Mouse (Mus musculus) urinary bladder, postnatal 14 days (tissue): ENCODE measurements around the gene A930017K11Rik.

Experiments
- DNase-seq: peaks from one replicate; pipeline ENCODE4 v3.0.0; 2021; ENCODE audit warnings: low spot score

A930017K11Rik gene

DNA sequence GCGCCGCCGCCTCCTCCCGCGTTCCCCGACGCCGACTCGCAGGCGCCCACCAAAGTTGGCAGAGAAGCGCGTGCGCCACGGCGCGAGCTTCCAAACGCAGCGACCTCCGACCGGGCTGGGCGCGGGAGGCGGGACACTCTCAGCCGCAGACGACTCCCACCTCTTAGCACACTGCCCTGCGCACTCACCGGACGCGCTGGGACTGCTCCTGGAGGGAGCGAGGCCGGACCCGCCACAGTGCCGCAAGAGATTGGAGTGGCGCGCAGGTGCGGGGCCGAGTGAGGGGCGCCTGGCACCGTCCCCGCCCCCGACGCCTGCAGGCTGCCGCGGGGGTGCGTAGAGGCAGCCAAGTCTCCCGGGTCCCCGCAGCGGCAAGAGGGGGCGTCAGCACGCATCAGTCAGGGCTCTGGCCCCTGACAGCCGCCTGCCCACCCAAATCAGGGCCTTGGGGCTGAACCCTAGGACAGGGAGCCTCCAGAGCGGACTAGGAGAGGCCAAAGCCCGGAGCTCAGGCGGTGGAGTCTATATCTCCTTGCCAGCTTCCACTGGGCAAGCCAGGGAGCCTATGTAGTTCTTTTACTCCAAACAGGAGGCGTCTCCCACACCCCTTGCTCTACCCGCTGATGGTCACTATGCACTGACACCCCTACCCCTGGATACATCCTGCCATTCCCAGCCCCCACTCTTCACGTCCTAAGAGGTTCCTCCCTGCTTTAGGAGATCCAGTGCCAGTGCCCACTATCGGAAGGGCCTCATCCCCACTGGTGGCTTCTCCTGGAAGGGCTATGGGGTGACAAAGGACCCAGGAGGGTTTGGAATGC lies at the start of gene A930017K11Rik:
TSS of gene A930017K11Rik (minus strand) at position 763 of the 821 bp plus-strand sequence.
- DNase-seq: no peak

GRCm38 (mm10) chr17:25998425-25998824 lies 46.1 kb upstream of the A930017K11Rik start:
- DNase-seq: no peak

- DNase-seq: no peak
Observed at GRCm38 (mm10) chr17:25993489-25993888, 41.1 kb upstream of the A930017K11Rik start.

- no peak for DNase-seq
Observed at GRCm38 (mm10) chr17:25992274-25992673, 39.9 kb upstream of the A930017K11Rik start.

DNA sequence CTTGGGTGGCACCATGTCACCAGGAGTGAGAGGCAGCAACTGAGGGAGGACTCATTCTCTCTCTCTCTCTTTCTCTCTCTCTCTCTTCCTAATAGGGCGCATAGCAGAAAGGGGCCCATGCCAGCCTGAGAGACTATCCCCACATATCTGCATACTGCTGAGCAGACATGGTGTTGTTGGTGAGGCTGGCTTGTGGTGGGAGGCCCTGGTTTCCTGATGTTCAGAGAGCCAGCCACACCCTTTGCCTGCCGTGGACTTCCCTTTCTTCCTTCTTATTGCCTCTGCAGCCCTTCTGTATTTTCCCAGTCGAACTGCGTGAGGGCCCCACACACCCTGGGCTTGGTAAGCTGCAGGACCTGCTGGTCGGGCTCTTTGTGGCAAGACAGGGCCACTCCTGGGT lies 38.0 kb upstream of the A930017K11Rik start:
- DNase-seq: no peak

GRCm38 (mm10) chr17:25985306-25986294 lies 33.2 kb upstream of the A930017K11Rik start, which contains the start of gene Capn15:
Gene Capn15, minus strand, starts transcription at chr17:25985796.
- DNase-seq: peak; percentile 93

DNA sequence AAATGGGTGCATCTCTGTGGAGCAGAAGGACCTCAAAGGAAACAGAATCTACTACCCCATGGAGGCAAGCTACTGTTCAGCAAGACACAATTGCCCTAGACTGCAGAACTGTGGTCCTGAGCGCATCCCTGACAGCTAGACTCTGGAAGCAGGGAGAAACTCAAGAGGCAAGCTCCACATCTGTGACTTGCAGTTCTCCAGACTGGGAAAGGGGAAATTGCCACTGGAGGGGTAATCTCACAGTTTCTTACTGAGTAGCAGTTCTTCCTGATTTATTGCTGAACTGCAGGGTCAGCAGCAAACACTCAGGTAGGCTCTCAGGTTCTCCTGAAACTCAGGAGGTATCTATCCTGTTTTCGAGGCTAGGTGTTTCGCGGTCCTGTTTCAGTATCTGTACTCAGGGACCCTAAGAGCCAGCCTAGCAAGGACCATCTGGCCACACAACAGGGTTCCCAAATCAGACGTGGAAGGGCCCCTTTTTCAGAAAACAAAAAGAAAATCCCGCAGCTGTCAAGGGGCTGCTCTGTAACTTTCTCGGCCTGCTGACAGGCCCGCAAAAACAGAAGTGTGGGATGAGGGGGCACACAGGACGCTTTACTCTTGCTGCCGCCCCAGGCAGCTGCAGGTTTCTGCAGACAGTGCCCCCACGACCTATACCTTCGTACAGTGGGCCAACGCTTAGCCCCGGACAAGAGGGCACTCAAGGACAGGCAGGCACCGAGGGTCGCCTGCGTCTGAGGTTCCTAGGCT lies 32.4 kb upstream of the A930017K11Rik start:
- DNase-seq: no peak

DNA sequence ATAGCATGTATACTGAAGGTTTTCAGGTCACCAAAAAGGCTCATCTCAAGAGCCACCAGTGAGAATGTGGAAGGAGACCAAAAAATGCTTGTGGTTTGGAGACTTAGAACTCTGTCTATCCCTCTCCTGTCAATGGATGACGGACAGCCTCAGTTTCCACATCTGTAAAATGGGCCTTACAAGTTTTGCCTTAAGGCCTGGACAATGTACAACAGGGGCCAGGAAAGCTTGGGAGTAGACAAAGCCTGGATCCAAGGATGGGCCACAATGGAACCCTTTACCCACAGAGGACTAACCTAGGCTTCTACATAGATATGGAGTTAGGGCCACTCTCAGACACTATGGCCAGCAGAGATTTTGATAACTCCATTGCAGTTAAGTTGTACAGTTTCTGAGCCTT lies 31.7 kb upstream of the A930017K11Rik start:
- no peak for DNase-seq

DNA sequence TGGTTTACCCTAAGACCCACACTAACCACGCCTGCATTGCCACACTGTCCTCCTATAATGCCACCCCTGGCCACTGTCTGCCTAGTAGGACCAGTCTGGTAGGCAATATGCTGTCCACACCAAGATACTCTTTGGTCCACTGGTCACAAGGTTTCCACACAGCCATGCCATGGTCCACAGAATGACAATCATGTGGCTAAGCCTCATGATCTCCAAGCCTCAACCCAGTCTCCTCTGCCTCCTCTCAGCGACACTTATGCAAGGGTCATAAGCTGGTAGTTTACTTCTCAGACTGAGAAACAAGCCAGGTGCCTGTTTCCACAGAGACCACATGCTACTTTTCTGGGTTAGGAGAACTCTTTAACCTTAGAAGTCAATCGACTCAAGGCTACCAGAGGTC lies 30.5 kb upstream of the A930017K11Rik start:
- DNase-seq: no peak

- peak; percentile 29 for DNase-seq
Observed at GRCm38 (mm10) chr17:25980854-25981253, 28.5 kb upstream of the A930017K11Rik start.

- peak; percentile 60 for DNase-seq
Observed at GRCm38 (mm10) chr17:25979829-25980738, 27.7 kb upstream of the A930017K11Rik start.

- DNase-seq: no peak
Observed at GRCm38 (mm10) chr17:25970954-25971707, 18.8 kb upstream of the A930017K11Rik start.

DNA sequence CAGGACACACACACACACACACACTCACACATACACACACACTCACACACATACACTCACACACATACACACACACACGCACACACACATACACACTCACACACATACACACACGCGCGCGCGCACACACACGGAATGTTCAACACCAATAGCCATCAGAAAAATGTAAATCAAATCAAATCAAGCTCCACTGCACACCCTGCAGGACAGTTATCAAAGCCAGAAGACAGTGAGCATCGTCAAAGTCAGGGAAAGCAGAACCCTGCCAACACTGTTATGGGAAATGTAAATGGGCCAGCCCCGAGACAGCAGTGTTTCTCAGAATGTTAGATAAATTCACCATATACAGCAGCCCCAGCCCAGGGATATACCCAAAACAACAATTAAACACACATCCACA lies 18.1 kb upstream of the A930017K11Rik start:
- no peak for DNase-seq

DNA sequence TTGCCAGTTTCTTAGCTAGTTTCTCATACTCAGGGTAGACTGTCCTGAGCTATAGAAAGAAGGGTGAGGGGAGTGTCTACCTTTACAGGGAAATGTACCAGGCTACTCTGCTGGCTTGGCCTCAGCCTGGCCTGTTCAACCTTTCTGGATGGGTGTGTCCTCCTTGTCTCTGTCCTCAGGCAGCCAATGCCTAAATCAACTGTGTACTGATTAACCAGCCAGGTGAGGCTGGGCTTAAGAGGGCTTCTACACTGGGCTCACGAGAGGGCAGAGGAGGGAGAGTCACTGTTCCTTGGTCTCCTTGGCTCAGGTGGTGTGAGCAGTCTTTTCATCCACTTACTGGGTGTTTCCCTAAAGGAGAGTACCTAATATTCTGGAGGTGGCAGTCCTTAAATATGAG lies 15.8 kb upstream of the A930017K11Rik start:
- no peak for DNase-seq

GRCm38 (mm10) chr17:25967652-25968051 lies 15.3 kb upstream of the A930017K11Rik start:
- DNase-seq: no peak

DNA sequence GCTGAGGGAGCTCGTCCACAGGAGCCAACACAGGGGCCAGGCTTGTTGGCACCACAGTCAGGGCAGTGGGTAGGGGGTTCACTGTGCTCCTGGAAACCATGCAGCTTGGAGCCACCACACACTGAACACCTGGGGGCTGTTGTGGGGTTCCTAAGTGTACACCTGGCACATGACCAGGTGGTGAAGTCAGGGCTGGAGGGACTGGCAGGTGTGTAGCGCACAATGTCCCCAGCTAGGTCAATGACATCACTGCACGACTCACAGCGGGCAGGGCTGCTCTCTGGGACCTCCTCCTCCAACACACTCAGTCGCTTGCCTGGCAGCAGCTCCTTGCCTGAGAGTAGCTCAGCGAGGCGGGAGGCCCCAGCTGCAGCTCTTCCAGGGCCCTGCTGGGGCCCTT lies 11.9 kb upstream of the A930017K11Rik start:
- DNase-seq: no peak

- no peak for DNase-seq
Observed at GRCm38 (mm10) chr17:25962413-25962905, 10.1 kb upstream of the A930017K11Rik start.

DNA sequence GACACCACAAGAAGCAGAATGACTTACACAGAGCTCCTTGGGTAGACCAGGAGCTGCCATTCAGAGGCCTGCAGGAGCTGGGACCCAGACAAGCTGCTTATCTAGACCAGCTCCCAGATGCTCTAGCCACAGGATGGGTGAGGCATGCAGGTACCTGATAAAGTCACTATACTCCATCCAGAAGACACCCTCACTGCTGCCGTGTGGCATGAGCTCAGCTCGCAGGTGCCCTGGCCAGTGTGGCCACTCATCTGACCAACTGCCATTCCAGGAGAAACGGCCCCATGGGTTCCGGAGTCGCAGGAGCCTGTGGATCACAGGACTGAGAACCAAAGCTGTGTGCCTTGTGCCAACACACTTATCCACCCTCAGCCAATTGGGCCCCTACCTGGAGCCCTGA lies 9.2 kb upstream of the A930017K11Rik start:
- DNase-seq: no peak

DNA sequence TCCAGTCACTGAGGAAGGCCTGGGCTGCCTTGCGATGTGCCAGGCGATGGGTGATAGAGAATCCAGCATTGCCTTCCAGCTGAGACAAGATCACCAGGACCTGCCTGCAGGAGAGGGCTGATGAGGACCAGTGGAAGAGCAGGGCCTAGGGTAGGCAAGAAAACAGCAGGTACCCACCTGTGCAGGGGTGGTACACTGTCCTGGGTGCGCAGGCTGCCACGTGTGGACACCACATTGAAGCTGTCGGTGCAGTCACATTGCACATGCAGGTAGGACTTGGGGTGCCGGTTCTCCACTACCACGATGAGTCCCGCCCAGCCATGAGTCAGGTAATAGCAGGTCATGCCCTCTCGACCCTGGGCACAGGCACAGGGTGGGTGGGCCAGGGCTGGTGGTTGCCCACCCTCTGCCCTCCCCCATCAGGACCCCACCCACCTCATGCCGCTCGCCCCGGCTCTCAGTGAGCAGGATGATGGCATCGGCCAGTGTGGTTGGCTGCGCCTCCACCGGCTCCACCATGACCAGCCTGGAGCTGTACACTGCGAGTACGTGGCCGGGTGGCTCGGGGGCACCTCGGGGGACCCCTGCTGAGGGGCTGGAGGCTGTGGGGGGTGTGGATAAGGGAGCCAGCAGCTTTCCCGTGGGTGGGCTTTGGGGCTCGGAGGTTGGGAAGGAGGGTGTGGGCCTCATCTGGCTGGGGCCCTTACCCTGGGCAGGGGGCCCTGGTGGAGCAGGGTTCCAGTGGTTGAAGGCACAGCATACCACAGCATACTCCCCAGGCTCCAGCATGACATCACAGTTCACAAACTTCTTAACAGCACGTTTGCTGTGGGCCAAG lies 7.5 kb upstream of the A930017K11Rik start:
- DNase-seq: no peak
